Mouse (Mus musculus): ENCODE measurements around the gene Chrna1. TPM values are rescaled to one million over a fixed set of nuclear protein-coding genes. Genes with fewer than 3 reads are reported as not detected.

The Chrna1 gene
- polyA plus RNA-seq, 1 experiment = not detected

- H3K27ac ChIP-seq (ENCODE audit: insufficient read depth, low read depth, low read length) = no peak overlapping the region
- H3K4me3 ChIP-seq (ENCODE audit: insufficient read depth, low read length) = no peak overlapping the region
- no peak for TF ChIP-seq CTCF (IDR thresholded peaks at IDR 0.05; ENCODE audit: low read depth, low read length)
- TF ChIP-seq POLR2A (IDR thresholded peaks at IDR 0.05; ENCODE audit: borderline replicate concordance, low read depth, low read length) = no peak
- H3K4me1 ChIP-seq (ENCODE audit: control insufficient read depth, insufficient read depth, low read length) = no peaks in the 10 kb centered on the region; the same call in 1 of the 2 replicates
These were observed 582 bp upstream of the Chrna1 start for GRCm38 (mm10) chr2:73580720-73581119.

GRCm38 (mm10) chr2:73579168-73579567 is 970 bp downstream of the Chrna1 start:
- Histone ChIP-seq H3K27ac (ENCODE audit: insufficient read depth, low read depth, low read length) (no peak overlapping the region), H3K4me1 (ENCODE audit: control insufficient read depth, insufficient read depth, low read length) (no peaks in the 10 kb centered on the region), H3K4me3 (ENCODE audit: insufficient read depth, low read length) (no peak overlapping the region)
- TF ChIP-seq POLR2A (IDR thresholded peaks at IDR 0.05; ENCODE audit: borderline replicate concordance, low read depth, low read length) (no peak), CTCF (IDR thresholded peaks at IDR 0.05; ENCODE audit: low read depth, low read length) (no peak)

- no peak overlapping the region for H3K4me3 ChIP-seq (ENCODE audit: insufficient read depth, low read length)
- no peak for TF ChIP-seq POLR2A (IDR thresholded peaks at IDR 0.05; ENCODE audit: borderline replicate concordance, low read depth, low read length)
- TF ChIP-seq CTCF (IDR thresholded peaks at IDR 0.05; ENCODE audit: low read depth, low read length) = no peak
- H3K27ac ChIP-seq (ENCODE audit: insufficient read depth, low read depth, low read length) = no peak overlapping the region
- no peaks in the 10 kb centered on the region for H3K4me1 ChIP-seq (ENCODE audit: control insufficient read depth, insufficient read depth, low read length)
These were observed 5.7 kb downstream of the Chrna1 start for GRCm38 (mm10) chr2:73574418-73574817.

GRCm38 (mm10) chr2:73573556-73573955 is 6.6 kb downstream of the Chrna1 start:
- TF ChIP-seq CTCF (IDR thresholded peaks at IDR 0.05; ENCODE audit: low read depth, low read length) (no peak), POLR2A (IDR thresholded peaks at IDR 0.05; ENCODE audit: borderline replicate concordance, low read depth, low read length) (no peak)
- H3K27ac ChIP-seq (ENCODE audit: insufficient read depth, low read depth, low read length) = no peak overlapping the region
- no peaks in the 10 kb centered on the region for H3K4me1 ChIP-seq (ENCODE audit: control insufficient read depth, insufficient read depth, low read length)
- no peak overlapping the region for H3K4me3 ChIP-seq (ENCODE audit: insufficient read depth, low read length)

- H3K4me3 ChIP-seq (ENCODE audit: insufficient read depth, low read length) = no peak overlapping the region
- no peak for TF ChIP-seq POLR2A (IDR thresholded peaks at IDR 0.05; ENCODE audit: borderline replicate concordance, low read depth, low read length)
- TF ChIP-seq CTCF (IDR thresholded peaks at IDR 0.05; ENCODE audit: low read depth, low read length) = peak; percentile 66
- H3K4me1 ChIP-seq (ENCODE audit: control insufficient read depth, insufficient read depth, low read length) = no peaks in the 10 kb centered on the region
- H3K27ac ChIP-seq (ENCODE audit: insufficient read depth, low read depth, low read length) = no peak overlapping the region
These were observed 7.4 kb downstream of the Chrna1 start for GRCm38 (mm10) chr2:73572539-73573372.

- Histone ChIP-seq H3K4me1 (ENCODE audit: control insufficient read depth, insufficient read depth, low read length) (no peaks in the 10 kb centered on the region), H3K27ac (ENCODE audit: insufficient read depth, low read depth, low read length) (no peak overlapping the region)
- TF ChIP-seq POLR2A (IDR thresholded peaks at IDR 0.05; ENCODE audit: borderline replicate concordance, low read depth, low read length) (no peak), CTCF (IDR thresholded peaks at IDR 0.05; ENCODE audit: low read depth, low read length) (no peak)
These were observed 8.2 kb downstream of the Chrna1 start for GRCm38 (mm10) chr2:73571901-73572300.

GRCm38 (mm10) chr2:73571304-73571703 is 8.8 kb downstream of the Chrna1 start:
- Histone ChIP-seq H3K4me3 (ENCODE audit: insufficient read depth, low read length) (no peak overlapping the region), H3K4me1 (ENCODE audit: control insufficient read depth, insufficient read depth, low read length) (no peaks in the 10 kb centered on the region), H3K27ac (ENCODE audit: insufficient read depth, low read depth, low read length) (no peak overlapping the region)
- TF ChIP-seq CTCF (IDR thresholded peaks at IDR 0.05; ENCODE audit: low read depth, low read length) = no peak
- no peak for TF ChIP-seq POLR2A (IDR thresholded peaks at IDR 0.05; ENCODE audit: borderline replicate concordance, low read depth, low read length)

More at GRCm38 (mm10) chr2:73571901-73572300, 8.2 kb downstream of the Chrna1 start:
- no peak overlapping the region for H3K4me3 ChIP-seq (ENCODE audit: insufficient read depth, low read length)

GRCm38 (mm10) chr2:73566989-73567605 is 13.0 kb downstream of the Chrna1 start:
- Histone ChIP-seq H3K27ac (ENCODE audit: insufficient read depth, low read depth, low read length) (no peak overlapping the region), H3K4me3 (ENCODE audit: insufficient read depth, low read length) (peak overlapping the region; percentile 9; the same call in 1 of the 2 replicates), H3K4me1 (ENCODE audit: control insufficient read depth, insufficient read depth, low read length) (no peaks in the 10 kb centered on the region)
- TF ChIP-seq POLR2A (IDR thresholded peaks at IDR 0.05; ENCODE audit: borderline replicate concordance, low read depth, low read length) (no peak), CTCF (IDR thresholded peaks at IDR 0.05; ENCODE audit: low read depth, low read length) (peak; percentile 56)

- H3K4me3 ChIP-seq (ENCODE audit: insufficient read depth, low read length) = no peak overlapping the region
- no peaks in the 10 kb centered on the region for H3K4me1 ChIP-seq (ENCODE audit: control insufficient read depth, insufficient read depth, low read length)
- TF ChIP-seq POLR2A (IDR thresholded peaks at IDR 0.05; ENCODE audit: borderline replicate concordance, low read depth, low read length) (no peak), CTCF (IDR thresholded peaks at IDR 0.05; ENCODE audit: low read depth, low read length) (peak; percentile 88)
- H3K27ac ChIP-seq (ENCODE audit: insufficient read depth, low read depth, low read length) = no peak overlapping the region
These were observed 14.0 kb downstream of the Chrna1 start for GRCm38 (mm10) chr2:73566162-73566561.

GRCm38 (mm10) chr2:73563690-73564089 is 16.4 kb downstream of the Chrna1 start:
- Histone ChIP-seq H3K4me3 (ENCODE audit: insufficient read depth, low read length) (no peak overlapping the region), H3K4me1 (ENCODE audit: control insufficient read depth, insufficient read depth, low read length) (no peaks in the 10 kb centered on the region), H3K27ac (ENCODE audit: insufficient read depth, low read depth, low read length) (no peak overlapping the region)
- TF ChIP-seq POLR2A (IDR thresholded peaks at IDR 0.05; ENCODE audit: borderline replicate concordance, low read depth, low read length) (no peak), CTCF (IDR thresholded peaks at IDR 0.05; ENCODE audit: low read depth, low read length) (no peak)
